Mouse (Mus musculus): ENCODE measurements around the gene C1qa. TPM values are rescaled to one million over a fixed set of nuclear protein-coding genes. Genes with fewer than 3 reads are reported as not detected.

Gene C1qa
- polyA plus RNA-seq, 1 experiment from 2014 or later, result 33.2 TPM

DNA sequence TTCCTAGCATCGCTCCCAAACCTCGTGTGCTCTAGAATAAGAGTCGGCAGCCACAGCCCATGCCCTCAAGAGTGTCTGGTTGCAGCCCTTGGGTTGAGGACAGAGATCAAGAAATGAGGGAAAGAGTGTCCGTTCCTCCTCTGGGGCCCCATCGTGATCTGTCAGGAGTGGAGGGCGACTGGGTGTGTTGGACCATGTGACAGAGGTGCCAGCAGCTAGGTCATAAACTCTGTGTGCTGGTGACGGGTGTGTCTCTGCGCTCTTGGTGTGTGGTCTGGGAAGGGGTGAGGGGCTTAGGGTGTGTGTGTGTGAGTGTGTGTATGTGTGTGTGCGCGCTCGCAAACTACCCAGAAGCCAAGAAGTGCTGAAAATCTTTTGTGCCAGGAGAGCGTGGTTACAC is 45.6 kb downstream of the C1qa start:
- Histone ChIP-seq H3K4me3 (no peak overlapping the region), H3K4me2 (no peak overlapping the region), H3K9ac (no peak overlapping the region), H3K9me3 (no peaks in the 10 kb centered on the region), H3K27me3 (0 out of 2 replicates have a peak, but pooled peaks cover 5% of the 10 kb centered on the region), H3K4me1 (no peaks in the 10 kb centered on the region), H3K27ac (no peak overlapping the region), H3K36me3 (no peaks in the 10 kb centered on the region)
- ATAC-seq (ENCODE audit: borderline replicate concordance, extremely low read depth, low FRiP score, low TSS enrichment), result no peak
- WGBS, result 59% methylated on average over 12 of the region's 12 CpGs

DNA sequence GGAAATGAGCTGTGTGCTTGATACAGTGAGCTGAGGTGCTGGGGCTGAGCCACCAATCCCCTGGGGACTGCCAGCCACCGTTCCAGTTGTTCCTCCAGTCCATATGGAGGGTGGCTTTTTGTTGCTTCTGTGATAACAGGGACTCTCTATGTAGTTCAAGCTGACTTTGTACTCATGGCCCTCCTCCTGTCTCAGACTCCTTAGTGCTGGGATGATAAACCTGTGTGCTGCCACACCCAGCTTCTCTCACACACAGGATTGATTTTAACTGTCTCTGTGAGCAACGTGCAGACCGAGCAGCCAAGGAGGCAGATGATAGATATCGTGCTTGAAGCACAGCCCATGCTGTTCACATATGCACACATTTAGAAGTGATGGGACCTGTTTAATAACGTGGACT is 46.5 kb downstream of the C1qa start:
- Histone ChIP-seq H3K27ac (no peak overlapping the region), H3K9me3 (no peaks in the 10 kb centered on the region), H3K9ac (no peak overlapping the region), H3K4me1 (no peaks in the 10 kb centered on the region), H3K4me2 (no peak overlapping the region), H3K36me3 (no peaks in the 10 kb centered on the region), H3K4me3 (no peak overlapping the region), H3K27me3 (0 out of 2 replicates have a peak, but pooled peaks cover 5% of the 10 kb centered on the region)
- WGBS, result 41% methylated on average over 5 of the region's 5 CpGs
- ATAC-seq (ENCODE audit: borderline replicate concordance, extremely low read depth, low FRiP score, low TSS enrichment), result no peak

DNA sequence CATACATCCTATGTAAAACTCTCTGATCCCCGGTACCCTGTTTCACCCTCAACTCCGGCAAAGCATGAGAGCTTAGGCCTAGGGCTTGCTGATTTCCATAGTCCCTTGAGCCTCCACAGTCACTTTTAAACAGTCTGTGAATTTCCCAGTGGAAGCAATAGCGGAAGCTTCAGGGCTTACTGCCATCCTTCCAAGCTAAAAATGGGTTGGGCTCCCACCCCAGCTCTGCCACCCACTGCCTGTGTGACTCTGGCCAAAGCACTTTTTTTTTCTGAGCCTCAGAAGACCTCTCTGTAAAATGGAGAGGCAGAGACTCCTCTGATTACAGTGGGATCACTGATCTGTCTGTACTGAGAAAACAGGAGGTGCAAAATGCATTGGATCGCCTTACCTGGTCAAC is 50.0 kb downstream of the C1qa start:
- no peaks in the 10 kb centered on the region for H3K4me1 ChIP-seq
- H3K9me3 ChIP-seq, result no peaks in the 10 kb centered on the region
- ATAC-seq (ENCODE audit: borderline replicate concordance, extremely low read depth, low FRiP score, low TSS enrichment), result no peak
- H3K27ac ChIP-seq, result no peak overlapping the region
- WGBS, result 60% methylated on average over 4 of the region's 4 CpGs
- no peak overlapping the region for H3K9ac ChIP-seq
- H3K4me2 ChIP-seq, result no peak overlapping the region
- 0 out of 2 replicates have a peak, but pooled peaks cover 12% of the 10 kb centered on the region for H3K27me3 ChIP-seq
- no peaks in the 10 kb centered on the region for H3K36me3 ChIP-seq
- no peak overlapping the region for H3K4me3 ChIP-seq

DNA sequence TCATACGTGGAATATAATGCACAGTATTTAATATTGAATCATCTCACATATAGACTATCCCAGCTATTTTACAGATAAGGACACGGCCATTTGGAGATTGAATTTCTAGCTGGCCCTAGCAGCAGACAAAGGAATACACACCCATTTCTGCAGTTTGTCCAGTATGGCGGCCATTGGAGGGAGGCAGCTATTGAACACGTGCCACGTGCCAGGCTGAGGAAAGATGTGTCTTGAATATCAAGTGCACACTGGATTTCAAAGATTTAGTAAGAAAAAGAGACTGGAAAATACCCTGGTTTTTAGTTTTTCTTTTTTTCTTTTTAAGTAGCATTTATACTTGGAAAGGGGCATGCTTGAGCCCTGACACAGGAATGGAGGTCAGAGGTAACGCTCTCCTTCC is 51.4 kb downstream of the C1qa start:
- Histone ChIP-seq H3K27me3 (peaks cover 8% of the 10 kb centered on the region; the same call in 1 of the 2 replicates), H3K4me1 (no peaks in the 10 kb centered on the region), H3K9me3 (no peaks in the 10 kb centered on the region), H3K4me2 (no peak overlapping the region), H3K9ac (no peak overlapping the region), H3K4me3 (no peak overlapping the region), H3K27ac (no peak overlapping the region), H3K36me3 (no peaks in the 10 kb centered on the region)
- 68% methylated on average over 6 of the region's 6 CpGs for WGBS
- no peak for ATAC-seq (ENCODE audit: borderline replicate concordance, extremely low read depth, low FRiP score, low TSS enrichment)

Other genes starting within 250 kb of the C1qa start
- gene Ephb2, start 62.8 kb downstream of the C1qa start, polyA plus RNA-seq (2015; fragmentation: Nextera tagmentation; extraction: Ambion mirVana), result 5.1 and 5.8 TPM in 2 replicates
- gene C1qb, start 12.6 kb downstream of the C1qa start, polyA plus RNA-seq (2015; fragmentation: Nextera tagmentation; extraction: Ambion mirVana), result 46.4 and 51.0 TPM in 2 replicates
- 22.1 and 24.6 TPM in 2 replicates for gene C1qc, start 5.7 kb downstream of the C1qa start, polyA plus RNA-seq (2015; fragmentation: Nextera tagmentation; extraction: Ambion mirVana)
- 0.06 and 0.34 TPM in 2 replicates for gene Epha8, start 58.0 kb upstream of the C1qa start, polyA plus RNA-seq (2015; fragmentation: Nextera tagmentation; extraction: Ambion mirVana)
- gene Zbtb40, start 150.0 kb upstream of the C1qa start, polyA plus RNA-seq (2015; fragmentation: Nextera tagmentation; extraction: Ambion mirVana), result 4.1 and 5.1 TPM in 2 replicates

Measured in lung, embryonic 15.5 days (tissue).